Mouse (Mus musculus): ENCODE results near the gene Plekha6.

GRCm38 (mm10) chr1:133252251-133252650 is 88.2 kb downstream of the Plekha6 start:
- TF ChIP-seq USF1 (IDR thresholded peaks at IDR 0.05; ENCODE audit: low read depth): no peak
- no peak for TF ChIP-seq TCF12 (IDR thresholded peaks at IDR 0.05; ENCODE audit: insufficient read depth, poor library complexity, severe bottlenecking)

Measured in myocyte (in vitro differentiated cells).